Mouse (Mus musculus) lung, embryonic 16.5 days (tissue): ENCODE measurements at regions not wholly inside any gene's neighbourhood (a gene's known extent, or its start where the extent isn't known, plus 50 kb on each side); places are given as distances from the start of the nearest gene placed in this dataset.
A peak's percentile ranks its signal among the peaks of the same experiment; 100 is the strongest.

Experiments
- ATAC-seq: fragments of 200-750 bp; cut with Nextera tagmentation; 2 replicates; pipeline ENCODE4 v1.8.0; 2017; ENCODE audit warnings: low read depth, mild to moderate bottlenecking, moderate library complexity
- H3K27ac ChIP-seq: fragments of 300-500 bp; sonication (generic); 2 replicates; pipeline ENCODE4 v1.5.1; 2014; ENCODE audit warnings: mild to moderate bottlenecking, control low read depth, low read length
- H3K27me3 ChIP-seq: fragments of 300-500 bp; sonication (generic); 2 replicates; pipeline ENCODE4 v1.6.1; 2014; ENCODE audit warnings: low read depth, low read length, mixed read lengths; ENCODE audit not compliant: control insufficient read depth, insufficient read depth
- H3K36me3 ChIP-seq: fragments of 300-500 bp; sonication (generic); 2 replicates; pipeline ENCODE4 v1.6.1; 2014; ENCODE audit warnings: low read length; ENCODE audit not compliant: control insufficient read depth, insufficient read depth
- H3K4me1 ChIP-seq: fragments of 300-500 bp; sonication (generic); replicated peaks from 2 replicates; pipeline ENCODE4 v1.6.1; 2014; ENCODE audit warnings: low read length, mixed read lengths; ENCODE audit not compliant: control insufficient read depth, insufficient read depth
- H3K4me2 ChIP-seq: fragments of 300-500 bp; sonication (generic); 2 replicates; pipeline ENCODE4 v1.6.1; 2014; ENCODE audit warnings: low read depth, low read length, control low read depth
- H3K4me3 ChIP-seq: fragments of 300-500 bp; sonication (generic); 2 replicates; pipeline ENCODE4 v1.5.1; 2014; ENCODE audit warnings: mild to moderate bottlenecking, low read length, control low read depth
- H3K9ac ChIP-seq: fragments of 300-500 bp; sonication (generic); 2 replicates; pipeline ENCODE4 v1.6.1; 2014; ENCODE audit warnings: low read length, control low read depth
- H3K9me3 ChIP-seq: fragments of 300-500 bp; sonication (generic); 2 replicates; pipeline ENCODE4 v1.6.1; 2016; ENCODE audit warnings: low read length; ENCODE audit not compliant: control insufficient read depth
- whole genome bisulfite sequencing: fragments of 180-500 bp; shearing (Covaris S2); extraction: QIAGEN DNeasy Blood & Tissue Kit; methylation state at CpG from one replicate; pipeline ENCODE4 v1.1.7; 2014; 5-methylcytosine and 5-hydroxymethylcytosine counted together

GRCm38 (mm10) chr15:25268436-25268835 lies 145.1 kb downstream of the Basp1 start:
- ATAC-seq: no peak
- no peaks in the 10 kb centered on the region for H3K27me3 ChIP-seq
- no peaks in the 10 kb centered on the region for H3K9me3 ChIP-seq
- H3K36me3 ChIP-seq: no peaks in the 10 kb centered on the region
- H3K9ac ChIP-seq: no peak overlapping the region
- no peak overlapping the region for H3K4me3 ChIP-seq
- H3K27ac ChIP-seq: no peak overlapping the region
- peaks cover 5% of the 10 kb centered on the region; the same call in 1 of the 2 replicates for H3K4me1 ChIP-seq
- H3K4me2 ChIP-seq: no peak overlapping the region
- 48% methylated on average over 2 of the region's 2 CpGs for WGBS

GRCm38 (mm10) chr15:25267509-25267908 lies 146.1 kb downstream of the Basp1 start:
- H3K9ac ChIP-seq: no peak overlapping the region
- H3K27me3 ChIP-seq: no peaks in the 10 kb centered on the region
- WGBS: 78% methylated on average over 3 of the region's 3 CpGs
- H3K9me3 ChIP-seq: no peaks in the 10 kb centered on the region
- H3K27ac ChIP-seq: no peak overlapping the region
- peaks cover 5% of the 10 kb centered on the region; the same call in 1 of the 2 replicates for H3K4me1 ChIP-seq
- ATAC-seq: no peak
- no peak overlapping the region for H3K4me3 ChIP-seq
- no peak overlapping the region for H3K4me2 ChIP-seq
- H3K36me3 ChIP-seq: no peaks in the 10 kb centered on the region

GRCm38 (mm10) chr15:25252648-25253567 lies 160.7 kb downstream of the Basp1 start:
- ATAC-seq: no peak
- Histone ChIP-seq H3K4me1 (no peaks in the 10 kb centered on the region), H3K36me3 (no peaks in the 10 kb centered on the region), H3K9me3 (no peaks in the 10 kb centered on the region), H3K4me2 (no peak overlapping the region), H3K4me3 (no peak overlapping the region), H3K27me3 (no peaks in the 10 kb centered on the region), H3K27ac (no peak overlapping the region), H3K9ac (no peak overlapping the region)
- WGBS: 68% methylated on average over 13 of the region's 13 CpGs

GRCm38 (mm10) chr15:25245631-25246030 lies 167.9 kb downstream of the Basp1 start:
- ATAC-seq: no peak
- Histone ChIP-seq H3K27me3 (no peaks in the 10 kb centered on the region), H3K4me3 (no peak overlapping the region), H3K4me1 (no peaks in the 10 kb centered on the region), H3K27ac (no peak overlapping the region), H3K9me3 (no peaks in the 10 kb centered on the region), H3K4me2 (no peak overlapping the region), H3K36me3 (no peaks in the 10 kb centered on the region), H3K9ac (no peak overlapping the region)
- WGBS: 89% methylated on average over 8 of the region's 8 CpGs

GRCm38 (mm10) chr15:25237665-25238664 lies 175.6 kb downstream of the Basp1 start:
- Histone ChIP-seq H3K4me1 (no peaks in the 10 kb centered on the region; the same call in 1 of the 2 replicates), H3K36me3 (no peaks in the 10 kb centered on the region), H3K9ac (no peak overlapping the region), H3K9me3 (no peaks in the 10 kb centered on the region), H3K4me2 (no peak overlapping the region), H3K27me3 (no peaks in the 10 kb centered on the region), H3K4me3 (no peak overlapping the region), H3K27ac (no peak overlapping the region)
- WGBS: 73% methylated on average over 18 of the region's 18 CpGs
- no peak for ATAC-seq

- ATAC-seq: no peak
- Histone ChIP-seq H3K27ac (no peak overlapping the region), H3K4me3 (no peak overlapping the region), H3K9me3 (no peaks in the 10 kb centered on the region), H3K4me1 (no peaks in the 10 kb centered on the region; the same call in 1 of the 2 replicates), H3K4me2 (no peak overlapping the region), H3K27me3 (no peaks in the 10 kb centered on the region), H3K9ac (no peak overlapping the region), H3K36me3 (no peaks in the 10 kb centered on the region)
- WGBS: 81% methylated on average over 6 of the region's 6 CpGs
Measured at GRCm38 (mm10) chr15:25236191-25236723, 177.3 kb downstream of the Basp1 start.

GRCm38 (mm10) chr15:25234064-25234700 lies 179.4 kb downstream of the Basp1 start:
- no peaks in the 10 kb centered on the region for H3K27me3 ChIP-seq
- no peak overlapping the region for H3K9ac ChIP-seq
- WGBS: 57% methylated on average over 10 of the region's 10 CpGs
- no peaks in the 10 kb centered on the region; the same call in 1 of the 2 replicates for H3K4me1 ChIP-seq
- no peak overlapping the region for H3K27ac ChIP-seq
- peak; percentile 88 for ATAC-seq
- no peak overlapping the region for H3K4me2 ChIP-seq
- no peak overlapping the region for H3K4me3 ChIP-seq
- H3K36me3 ChIP-seq: no peaks in the 10 kb centered on the region
- no peaks in the 10 kb centered on the region for H3K9me3 ChIP-seq

GRCm38 (mm10) chr15:25230213-25230612 lies 183.4 kb downstream of the Basp1 start:
- H3K4me3 ChIP-seq: no peak overlapping the region
- ATAC-seq: no peak
- WGBS: 75% methylated on average over 4 of the region's 4 CpGs
- no peak overlapping the region for H3K9ac ChIP-seq
- no peaks in the 10 kb centered on the region for H3K36me3 ChIP-seq
- no peaks in the 10 kb centered on the region for H3K27me3 ChIP-seq
- H3K4me1 ChIP-seq: peaks cover 6% of the 10 kb centered on the region; the same call in 1 of the 2 replicates
- H3K27ac ChIP-seq: no peak overlapping the region
- no peaks in the 10 kb centered on the region for H3K9me3 ChIP-seq
- H3K4me2 ChIP-seq: no peak overlapping the region
